Mouse (Mus musculus) cerebellum, adult 11 months (tissue): ENCODE measurements around the gene Lasp1.
"Not testable (repeated sequence)": the region's sequence is repeated elsewhere in the genome, so short reads cannot be mapped to it uniquely, and the experiment has no call there.

Source experiments
- DNase-seq: peaks from one replicate; pipeline ENCODE4 v3.0.0; 2022

The Lasp1 gene

GRCm38 (mm10) chr11:97830501-97830900 is 31.7 kb downstream of the Lasp1 start:
- DNase-seq: no peak

- no peak for DNase-seq
Observed at GRCm38 (mm10) chr11:97832001-97832400, 33.2 kb downstream of the Lasp1 start.

- peak; percentile 8 for DNase-seq
Observed at GRCm38 (mm10) chr11:97833352-97833751, 34.6 kb downstream of the Lasp1 start.

GRCm38 (mm10) chr11:97836541-97836940 is 37.7 kb downstream of the Lasp1 start:
- peak; percentile 13 for DNase-seq

- DNase-seq: peak; percentile 5
Observed at GRCm38 (mm10) chr11:97837051-97837450, 38.3 kb downstream of the Lasp1 start.

GRCm38 (mm10) chr11:97837641-97838149 is 38.9 kb downstream of the Lasp1 start:
- DNase-seq: peak; percentile 12

GRCm38 (mm10) chr11:97838779-97839440 is 40.1 kb downstream of the Lasp1 start:
- peak; percentile 19 for DNase-seq

- DNase-seq: no peak
Observed at GRCm38 (mm10) chr11:97839441-97840134, 40.8 kb downstream of the Lasp1 start.

GRCm38 (mm10) chr11:97840135-97840490 is 41.3 kb downstream of the Lasp1 start:
- DNase-seq: no peak

- DNase-seq: peak; percentile 50
Observed at GRCm38 (mm10) chr11:97840539-97840954, 41.7 kb downstream of the Lasp1 start, which contains the start of gene B230217C12Rik. TSS of gene B230217C12Rik (plus strand) at chr11:97840780.

- DNase-seq: peak; percentile 89
Observed at GRCm38 (mm10) chr11:97840991-97841661, 42.3 kb downstream of the Lasp1 start.

- DNase-seq: no peak
Observed at GRCm38 (mm10) chr11:97842001-97842400, 43.2 kb downstream of the Lasp1 start.

- DNase-seq: no peak
Observed at GRCm38 (mm10) chr11:97850367-97850766, 51.6 kb downstream of the Lasp1 start.

GRCm38 (mm10) chr11:97851601-97852000 is 52.8 kb downstream of the Lasp1 start:
- DNase-seq: no peak

GRCm38 (mm10) chr11:97855473-97855872 is 56.7 kb downstream of the Lasp1 start:
- DNase-seq: no peak

GRCm38 (mm10) chr11:97862148-97862547 is 63.3 kb downstream of the Lasp1 start:
- DNase-seq: no peak

- DNase-seq: no peak
Observed at GRCm38 (mm10) chr11:97865421-97865820, 66.6 kb downstream of the Lasp1 start.

GRCm38 (mm10) chr11:97866091-97866888 is 67.5 kb downstream of the Lasp1 start:
- DNase-seq: no peak

- DNase-seq: no peak
Observed at GRCm38 (mm10) chr11:97867591-97867990, 68.8 kb downstream of the Lasp1 start.

GRCm38 (mm10) chr11:97872378-97872777 is 73.6 kb downstream of the Lasp1 start:
- not testable (repeated sequence) for DNase-seq

GRCm38 (mm10) chr11:97874396-97874795 is 75.6 kb downstream of the Lasp1 start:
- DNase-seq: no peak

GRCm38 (mm10) chr11:97877341-97877740 is 78.5 kb downstream of the Lasp1 start:
- DNase-seq: no peak

GRCm38 (mm10) chr11:97880362-97880761 is 81.6 kb downstream of the Lasp1 start:
- no peak for DNase-seq
